Mouse (Mus musculus) naive thymus-derived CD4-positive, alpha-beta T cell, adult 2 months (primary cell): ENCODE results near the gene Spaca1.
"Not testable (repeated sequence)": the region's sequence is repeated elsewhere in the genome, so short reads cannot be mapped to it uniquely, and the experiment has no call there.

Experiments used
- DNase-seq: peaks from one replicate; pipeline ENCODE4 v3.0.0-alpha.2; 2011; ENCODE audit warnings: low read depth

The Spaca1 gene

DNA sequence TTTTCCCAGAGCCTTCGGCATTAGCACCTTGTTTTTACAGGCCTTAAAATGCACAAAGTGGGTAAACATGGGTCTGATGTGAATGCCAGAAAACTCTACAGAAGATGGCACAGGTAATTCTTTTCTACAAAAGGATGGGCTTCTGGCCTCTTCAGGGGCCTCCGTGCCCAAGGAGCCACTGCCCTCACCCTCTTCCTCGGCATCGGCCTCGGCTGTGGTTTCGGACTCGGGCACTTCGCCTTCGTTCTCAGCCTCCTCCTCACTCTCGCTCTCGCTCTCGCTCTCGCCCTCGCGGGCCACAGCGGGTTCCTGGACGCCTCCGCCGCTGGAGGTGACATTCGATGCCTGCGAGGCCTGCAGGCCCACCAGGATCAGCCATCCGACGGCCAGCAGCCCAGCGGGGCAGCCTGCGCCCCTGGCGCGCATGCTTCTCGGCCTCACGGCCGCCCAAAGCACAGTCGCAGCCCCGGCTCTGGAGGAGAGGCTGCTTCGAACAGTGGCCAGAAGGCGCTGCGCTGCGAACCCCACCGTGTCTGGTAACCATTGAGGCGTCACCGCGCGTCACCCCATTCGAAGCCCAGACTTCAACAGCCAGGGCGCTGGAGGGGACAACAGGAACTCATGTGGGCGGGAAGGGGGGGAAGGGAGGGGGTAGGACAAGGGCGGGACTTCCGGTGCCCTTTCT lies at the start of gene Spaca1:
TSS of gene Spaca1 (minus strand) at position 621 of the 685 bp plus-strand sequence.
- peak; percentile 34 for DNase-seq

- not testable (repeated sequence) for DNase-seq
Measured at GRCm38 (mm10) chr4:34087286-34087685, 37.3 kb upstream of the Spaca1 start.

DNA sequence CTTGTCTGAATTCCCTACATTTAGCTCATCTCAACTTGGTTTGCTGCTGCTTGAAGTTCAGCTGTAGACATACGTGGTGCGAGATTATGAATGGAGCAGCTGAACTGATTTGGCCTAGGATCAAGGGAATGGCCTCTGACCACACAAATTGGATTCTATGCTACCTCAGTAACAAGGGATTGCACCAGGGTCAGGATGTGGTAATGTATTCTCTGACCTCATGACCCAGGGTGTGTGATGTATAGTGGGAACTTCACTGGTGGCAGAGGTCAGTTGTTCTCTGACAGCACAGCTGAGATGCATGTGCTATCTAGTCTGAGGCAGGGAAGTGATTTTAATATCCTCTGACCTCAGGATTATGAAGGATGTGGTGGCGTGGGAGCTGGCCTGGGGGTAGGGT lies 31.1 kb upstream of the Spaca1 start:
- no peak for DNase-seq

- DNase-seq, result no peak
Measured at GRCm38 (mm10) chr4:34069002-34069401, 19.0 kb upstream of the Spaca1 start.

- DNase-seq, result no peak
Measured at GRCm38 (mm10) chr4:34058320-34058719, 8.3 kb upstream of the Spaca1 start.

- DNase-seq, result no peak
Measured at GRCm38 (mm10) chr4:34026771-34027170, 23.2 kb downstream of the Spaca1 start.

GRCm38 (mm10) chr4:34021456-34021855 lies 28.5 kb downstream of the Spaca1 start:
- no peak for DNase-seq

DNA sequence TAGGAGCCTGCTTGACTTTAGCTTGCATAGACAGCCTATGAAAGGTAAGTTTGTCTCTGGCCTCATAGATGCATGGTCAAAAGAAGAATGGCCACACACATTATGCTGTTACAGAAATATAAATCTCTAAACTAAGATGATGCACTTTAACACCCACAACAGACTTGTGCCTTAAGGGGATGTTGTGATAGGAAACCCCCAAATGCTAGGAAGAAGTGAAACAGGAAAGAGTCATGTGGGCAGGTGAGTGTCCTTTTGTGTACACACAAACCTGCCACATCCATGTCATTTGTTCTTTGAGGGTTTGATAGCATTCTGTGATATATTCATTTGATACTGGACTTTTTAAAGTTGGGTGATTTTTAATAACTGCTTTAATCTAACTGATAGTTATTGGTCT lies 53.6 kb downstream of the Spaca1 start:
- no peak for DNase-seq

- DNase-seq, result peak; percentile 67
Measured at GRCm38 (mm10) chr4:33992687-33993086, 57.3 kb downstream of the Spaca1 start.

DNA sequence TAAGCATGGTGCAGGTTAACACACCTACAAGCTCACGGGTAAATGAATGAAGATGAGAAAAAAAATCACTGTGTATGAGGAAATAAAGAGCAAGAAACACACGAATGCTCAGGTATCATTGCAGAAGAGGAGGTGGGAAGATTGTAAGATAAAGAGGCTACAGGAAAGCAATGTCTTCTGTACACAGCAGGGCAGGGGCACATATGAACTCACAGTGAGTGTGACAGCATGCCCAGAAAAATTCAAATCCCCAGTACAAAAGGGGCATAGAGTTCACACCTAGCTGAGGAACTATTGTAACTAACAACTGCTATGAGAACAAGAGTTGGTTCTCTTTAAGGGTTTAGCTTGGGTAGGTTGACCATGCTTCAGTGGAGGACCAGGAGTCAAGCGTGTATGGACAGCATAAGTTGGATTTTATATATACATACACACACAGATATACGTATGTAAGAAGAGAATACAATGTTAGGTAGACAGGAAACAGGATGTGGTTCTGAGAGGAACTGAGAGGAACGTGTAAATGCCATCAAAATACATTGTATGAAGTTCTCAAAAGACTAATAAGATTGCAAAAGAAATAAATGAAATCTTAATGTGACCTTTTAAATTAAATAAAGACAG lies 61.4 kb downstream of the Spaca1 start:
- peak; percentile 74 for DNase-seq
